Mouse (Mus musculus) gastrocnemius, adult 2 months (tissue): ENCODE results near the gene Mfsd4a. TPM values are rescaled to one million over a fixed set of nuclear protein-coding genes. Genes with fewer than 3 reads are reported as not detected.

Experiments
- DNase-seq: peaks from one replicate; pipeline ENCODE4 v3.0.0; 2022
- H3K27ac ChIP-seq: fragments of 200-600 bp; 2 replicates; pipeline ENCODE4 v1.8.1; 2022; ENCODE audit warnings: mild to moderate bottlenecking
- H3K4me3 ChIP-seq: fragments of 200-600 bp; 2 replicates; pipeline ENCODE4 v1.8.1; 2022; ENCODE audit warnings: mild to moderate bottlenecking, moderate library complexity
- CTCF ChIP-seq: fragments of 200-600 bp; IDR thresholded peaks from 2 replicates; pipeline ENCODE4 v1.8.1; 2022; ENCODE audit warnings: antibody characterized with exemption, mild to moderate bottlenecking, moderate library complexity
- intact Hi-C: fragments of 180-260 bp; cut with DNase I; formaldehyde crosslinking; loops from one replicate; pipeline ENCODE4 v1.15.1; 2025
- total RNA-seq, 2 experiments: library from RNA; stranded (reverse); gene quantifications; 2 replicates each; pipeline ENCODE4 v1.2.3; 2021

Gene Mfsd4a
- total RNA-seq, 2 experiments from 2014 or later: 4.4 to 9.8 TPM

DNA sequence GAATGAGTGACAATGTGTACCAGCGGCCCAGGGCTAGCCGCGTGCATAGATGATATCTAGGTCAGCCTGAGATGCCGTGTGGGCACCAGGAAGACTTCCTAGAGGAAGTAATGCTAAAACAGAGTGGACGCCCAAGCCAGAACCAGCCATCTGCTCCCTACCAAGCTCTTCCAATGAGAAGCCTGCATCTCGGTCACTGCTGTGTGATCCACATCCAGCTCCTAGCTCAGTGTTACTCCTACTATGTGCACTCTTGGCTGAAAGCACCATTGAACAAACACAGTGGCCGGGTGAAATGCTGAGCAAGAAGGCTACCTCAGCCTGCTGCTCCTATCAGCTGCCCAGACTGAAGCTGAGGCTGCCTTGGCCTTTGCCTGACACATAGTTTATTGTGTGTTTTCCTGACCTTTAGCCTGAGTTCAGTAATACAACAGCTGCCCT is 75.3 kb downstream of the Mfsd4a start:
- DNase-seq: no peak
- intact Hi-C loops: no loop called here
- no peak overlapping the region for H3K4me3 ChIP-seq
- no peak for TF ChIP-seq CTCF
- no peak overlapping the region for H3K27ac ChIP-seq

DNA sequence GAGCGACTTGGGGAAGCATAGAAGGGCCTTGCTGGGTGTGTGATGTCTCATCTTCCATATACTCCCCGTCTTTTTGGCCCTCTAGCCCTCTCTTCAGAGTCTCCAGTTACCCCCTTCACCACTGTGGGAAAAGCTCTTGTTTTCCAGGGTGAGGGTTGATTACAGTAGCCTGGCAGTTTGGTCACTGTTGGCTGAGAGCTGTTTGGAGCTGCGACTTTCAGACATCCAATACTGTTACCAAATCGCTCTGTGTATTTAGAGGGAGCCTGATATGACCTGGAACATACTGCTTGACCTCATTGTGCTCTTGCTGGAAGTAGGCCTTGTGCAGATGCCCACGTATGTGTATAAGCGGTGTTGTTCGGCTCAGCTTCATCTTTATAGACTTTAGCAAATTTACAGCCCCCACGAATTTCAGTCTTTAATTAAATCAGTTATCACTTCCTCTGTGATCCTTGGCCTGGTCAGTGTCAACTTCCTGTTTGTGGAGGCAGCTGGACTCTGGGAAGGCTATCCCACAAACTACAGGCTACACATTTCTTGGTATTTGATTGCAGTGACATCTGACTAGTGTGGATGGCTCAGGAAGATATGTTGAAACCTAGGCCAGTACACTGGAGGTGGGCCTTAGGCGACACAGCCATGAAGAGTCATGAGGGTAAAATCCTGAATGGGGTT is 77.6 kb downstream of the Mfsd4a start:
- intact Hi-C loops: no loop called here
- no peak for TF ChIP-seq CTCF
- Histone ChIP-seq H3K27ac (peak overlapping the region; percentile 64), H3K4me3 (no peak overlapping the region)
- DNase-seq: peak; percentile 54

DNA sequence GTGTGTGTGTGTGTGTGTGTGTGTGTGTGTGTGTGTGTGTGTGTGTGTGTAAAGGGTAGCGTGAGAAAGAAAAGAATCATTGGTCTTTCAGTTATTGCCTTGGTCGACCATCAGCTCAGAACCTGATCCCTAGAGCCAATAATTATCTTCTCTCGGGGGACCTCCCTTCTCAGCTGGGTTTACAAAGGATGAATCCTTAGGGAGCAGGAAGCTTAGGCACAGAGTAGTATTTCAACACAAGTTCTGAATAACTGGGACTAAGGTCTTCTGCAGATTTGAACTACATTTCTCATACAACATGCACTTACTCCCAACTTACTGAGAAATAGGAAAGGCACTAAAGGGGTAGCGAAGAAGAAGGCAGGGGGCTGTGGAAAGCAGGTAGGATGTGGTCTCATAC is 78.4 kb downstream of the Mfsd4a start:
- no peak for DNase-seq
- TF ChIP-seq CTCF: no peak
- intact Hi-C loops: no loop called here
- H3K4me3 ChIP-seq: no peak overlapping the region
- H3K27ac ChIP-seq: peak overlapping the region; percentile 64

DNA sequence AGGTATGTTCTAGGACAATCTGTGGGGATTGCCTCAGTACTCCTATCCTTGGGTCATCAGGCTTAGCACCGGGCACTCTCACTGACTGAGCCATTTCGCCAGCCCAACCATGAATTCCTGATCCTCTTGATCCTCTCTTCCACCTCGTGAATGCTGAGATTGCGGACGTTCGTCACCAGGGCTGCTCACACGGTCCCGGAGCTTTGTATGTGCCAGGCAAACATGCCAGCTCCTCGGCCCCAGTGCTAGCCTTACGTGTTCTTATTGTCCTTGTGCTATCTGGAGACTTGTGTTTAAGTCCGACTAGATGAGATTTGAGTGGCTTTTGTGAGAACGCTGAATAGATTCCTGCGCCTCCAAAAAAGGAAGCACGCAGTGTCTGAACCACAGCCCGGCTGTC is 80.4 kb downstream of the Mfsd4a start:
- no peak for DNase-seq
- intact Hi-C loops: no loop called here
- no peak for TF ChIP-seq CTCF
- Histone ChIP-seq H3K4me3 (no peak overlapping the region), H3K27ac (no peak overlapping the region)

DNA sequence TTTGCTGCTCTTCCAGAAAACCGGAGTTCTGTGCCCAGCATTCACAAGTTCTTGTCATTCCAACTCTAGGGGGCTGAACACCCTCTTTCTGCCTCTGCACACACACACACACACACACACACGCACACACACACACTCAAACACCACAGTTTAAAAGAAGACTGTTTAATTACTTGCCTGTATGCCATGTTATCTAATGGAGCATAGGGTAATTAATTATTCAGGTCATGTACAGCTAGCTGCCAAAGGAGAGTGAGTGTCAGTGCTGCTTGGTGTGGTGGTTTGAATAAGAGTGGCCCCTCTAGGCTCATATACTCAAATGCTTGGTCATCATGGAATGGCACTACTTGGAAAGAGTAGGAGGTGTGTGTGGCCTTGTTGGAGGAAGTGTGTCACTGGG is 84.1 kb downstream of the Mfsd4a start:
- DNase-seq: no peak
- no peak overlapping the region for H3K4me3 ChIP-seq
- no peak for TF ChIP-seq CTCF
- H3K27ac ChIP-seq: no peak overlapping the region
- intact Hi-C loops: loop anchor here (1.0 to 5.0 kb wide), 3 partner anchors 47 to 173 kb away; no protein-coding TSS in a partner anchor

DNA sequence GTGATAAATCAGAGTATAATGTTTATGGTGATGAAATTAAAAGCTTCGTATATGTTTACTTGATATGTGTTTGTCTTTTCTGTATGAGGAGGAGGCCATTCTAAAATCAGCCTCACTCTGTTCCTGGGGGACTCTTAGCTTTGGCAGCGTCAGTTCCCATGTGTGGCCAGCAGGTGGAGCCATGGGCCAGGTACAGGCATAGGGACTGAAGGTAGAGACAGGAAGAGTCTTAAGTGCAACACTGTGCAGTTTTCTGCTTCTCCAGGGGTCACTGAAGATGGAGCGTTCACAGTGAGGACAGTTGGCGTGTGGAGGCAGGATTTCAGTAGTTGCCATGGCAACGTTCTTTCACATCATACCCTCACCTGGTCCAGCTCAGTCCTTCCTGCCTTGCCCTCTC is 85.0 kb downstream of the Mfsd4a start:
- DNase-seq: peak; percentile 81
- H3K4me3 ChIP-seq: no peak overlapping the region
- TF ChIP-seq CTCF: peak; percentile 99
- no peak overlapping the region for H3K27ac ChIP-seq
- intact Hi-C loops: loop anchor here (1.0 to 5.0 kb wide), 3 partner anchors 46 to 174 kb away; no protein-coding TSS in a partner anchor

DNA sequence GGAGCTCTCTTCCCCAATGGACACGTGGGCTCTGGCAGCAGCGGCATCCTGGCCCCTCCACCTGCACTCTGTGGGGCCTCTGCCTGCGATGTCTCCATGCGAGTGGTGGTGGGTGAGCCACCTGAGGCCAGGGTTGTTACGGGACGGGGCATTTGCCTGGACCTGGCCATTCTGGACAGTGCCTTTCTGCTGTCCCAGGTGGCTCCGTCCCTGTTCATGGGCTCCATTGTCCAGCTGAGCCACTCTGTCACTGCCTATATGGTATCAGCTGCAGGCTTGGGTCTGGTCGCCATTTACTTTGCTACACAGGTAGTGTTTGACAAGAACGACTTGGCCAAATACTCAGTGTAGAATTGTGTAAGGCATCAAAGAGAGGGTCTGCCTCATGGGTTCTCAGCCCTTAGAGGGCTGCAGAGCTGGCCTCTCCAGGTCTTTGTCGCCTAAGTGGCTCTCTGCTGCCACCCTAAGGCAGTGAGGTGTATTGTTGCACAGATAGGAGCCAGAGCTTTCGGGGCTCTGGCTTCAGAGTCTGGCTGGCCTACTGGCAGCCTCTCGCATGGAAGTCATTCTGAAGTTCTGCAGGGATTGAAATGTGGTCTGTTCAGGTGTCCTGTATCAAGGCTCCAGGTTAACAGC is 86.4 kb downstream of the Mfsd4a start:
- peak; percentile 80 for DNase-seq
- intact Hi-C loops: loop anchor here (5.0 kb wide), 2 partner anchors 44 to 176 kb away; no protein-coding TSS in a partner anchor
- Histone ChIP-seq H3K4me3 (no peak overlapping the region), H3K27ac (no peak overlapping the region)
- peak; percentile 94 for TF ChIP-seq CTCF

DNA sequence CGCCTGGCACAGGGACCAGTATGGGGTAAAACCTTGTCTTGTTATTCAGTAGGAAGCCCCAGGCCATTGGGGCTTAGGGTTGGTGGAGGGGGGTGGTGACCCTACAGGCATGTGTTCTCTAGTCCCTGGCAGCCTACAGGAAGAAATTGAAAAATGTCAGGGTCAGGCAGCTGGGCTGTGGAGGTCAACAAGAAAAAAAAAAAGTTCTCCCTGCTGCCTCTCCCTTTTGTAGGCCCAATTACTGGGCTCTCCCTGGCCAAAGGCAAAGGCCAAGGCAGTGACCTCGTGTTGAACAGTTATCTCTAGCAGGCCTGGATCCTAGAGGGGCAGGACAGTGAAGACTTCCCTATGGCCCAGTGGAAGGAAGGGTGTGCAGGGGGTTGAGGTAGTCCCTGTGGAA is 87.4 kb downstream of the Mfsd4a start:
- intact Hi-C loops: loop anchor here (5.0 kb wide), 2 partner anchors 43 to 177 kb away; no protein-coding TSS in a partner anchor
- no peak for TF ChIP-seq CTCF
- Histone ChIP-seq H3K4me3 (no peak overlapping the region), H3K27ac (no peak overlapping the region)
- DNase-seq: no peak

DNA sequence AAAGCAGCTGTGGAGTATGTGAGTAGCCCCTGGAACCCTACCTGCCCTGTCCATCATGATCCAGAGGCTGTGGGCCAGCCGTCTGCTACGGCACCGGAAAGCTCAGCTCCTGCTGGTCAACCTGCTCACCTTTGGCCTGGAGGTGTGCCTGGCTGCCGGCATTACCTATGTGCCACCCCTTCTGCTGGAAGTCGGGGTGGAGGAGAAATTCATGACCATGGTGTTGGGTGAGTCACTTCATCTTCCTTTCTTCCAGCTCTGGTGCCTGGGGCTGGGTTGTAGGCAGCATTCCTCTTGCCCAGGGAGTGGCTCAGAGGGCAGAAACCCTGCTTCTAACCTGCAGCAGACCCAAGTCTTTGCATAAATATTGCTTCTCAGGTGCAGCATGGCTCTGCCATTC is 91.0 kb downstream of the Mfsd4a start:
- intact Hi-C loops: no loop called here
- no peak overlapping the region for H3K4me3 ChIP-seq
- H3K27ac ChIP-seq: no peak overlapping the region
- no peak for TF ChIP-seq CTCF
- DNase-seq: no peak

DNA sequence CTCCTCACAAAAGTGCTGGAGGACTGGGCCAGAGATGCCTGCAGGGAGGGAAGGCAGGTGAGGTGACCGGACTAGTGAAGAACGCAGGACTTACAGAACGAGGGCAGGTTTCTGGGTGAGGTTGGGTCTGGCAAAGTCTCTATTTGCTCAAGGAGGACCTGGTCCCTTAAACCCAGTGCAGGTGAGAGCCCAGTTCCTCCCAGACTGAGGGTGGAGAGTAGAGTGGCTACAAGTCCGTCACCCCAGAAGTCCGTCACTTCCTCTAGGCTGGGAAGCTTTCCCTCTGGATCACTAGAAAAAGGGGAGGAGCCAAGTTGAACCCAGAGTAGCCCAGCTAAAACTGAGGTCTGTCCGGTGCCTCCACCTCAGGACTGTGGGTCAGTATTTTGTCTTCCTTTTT is 93.9 kb downstream of the Mfsd4a start:
- Histone ChIP-seq H3K4me3 (no peak overlapping the region), H3K27ac (no peak overlapping the region)
- DNase-seq: no peak
- intact Hi-C loops: no loop called here
- no peak for TF ChIP-seq CTCF

Other genes with a start within 250 kb of the Mfsd4a start
- gene Slc41a1, start 240.6 kb downstream of the Mfsd4a start, total RNA-seq: 10 to 100 TPM; 34.8 to 56.7 TPM
- 1 to 10 TPM; 5.1 to 7.4 TPM for gene Rab29, start 200.8 kb downstream of the Mfsd4a start, total RNA-seq
- 10 to 100 TPM; 61.7 to 71.4 TPM for gene Nucks1, start 157.5 kb downstream of the Mfsd4a start, total RNA-seq
- gene Slc45a3, start 105.1 kb downstream of the Mfsd4a start, total RNA-seq: 1 to 10 TPM in 1 of 2 experiments, under 1 TPM in 1; 0.84 to 1.4 TPM
- 10 to 100 TPM; 69.6 to 76.1 TPM for gene Elk4, start 60.5 kb downstream of the Mfsd4a start, total RNA-seq
- gene Cdk18, start 71.6 kb upstream of the Mfsd4a start, total RNA-seq: 1 to 10 TPM; 3.0 to 4.1 TPM
- gene Lemd1, start 123.4 kb upstream of the Mfsd4a start, total RNA-seq: not detected
- gene AC124108.1, start 123.4 kb upstream of the Mfsd4a start, total RNA-seq: not detected
- gene Gm10188, start 161.7 kb upstream of the Mfsd4a start, total RNA-seq: not detected
- gene Klhdc8a, start 230.6 kb upstream of the Mfsd4a start, total RNA-seq: under 1 TPM; 0.13 to 0.31 TPM
- under 1 TPM; 0.38 to 0.98 TPM for gene Nuak2, start 248.1 kb upstream of the Mfsd4a start, total RNA-seq